Mouse (Mus musculus): ENCODE results near the gene Nacc1. TPM values are rescaled to one million over a fixed set of nuclear protein-coding genes. Genes with fewer than 3 reads are reported as not detected.

The Nacc1 gene
- total and polyA plus RNA-seq, 2 experiments = 5.3 to 32.6 TPM

- peaks cover 9% of the 10 kb centered on the region for H3K4me1 ChIP-seq (ENCODE audit: control insufficient read depth, insufficient read depth, low read length)
- peak overlapping the region; percentile 95 for H3K27ac ChIP-seq (replicated peaks; ENCODE audit: insufficient read depth, low read depth, low read length)
- H3K79me2 ChIP-seq (ENCODE audit: control insufficient read depth, insufficient read depth, low read length) = 0 out of 2 replicates have a peak, but pooled peaks cover 7% of the 10 kb centered on the region
- peak overlapping the region; percentile 61 for H3K4me3 ChIP-seq (ENCODE audit: insufficient read depth, low read depth, low read length)
- no peaks in the 10 kb centered on the region for H3K27me3 ChIP-seq (ENCODE audit: control insufficient read depth, insufficient read depth, low read length)
- H3K9ac ChIP-seq (ENCODE audit: low read depth, low read length) = peak overlapping the region; percentile 74
- no peaks in the 10 kb centered on the region for H3K36me3 ChIP-seq (ENCODE audit: control insufficient read depth, insufficient read depth, low read length)
- WGBS = under 1% methylated on average over 61 of the region's 61 CpGs
- TF ChIP-seq CTCF (IDR thresholded peaks at IDR 0.05; ENCODE audit: low read depth, low read length) (no peak), POLR2A (IDR thresholded peaks at IDR 0.05; ENCODE audit: extremely low read depth, insufficient read depth, low read length) (no peak)
- DNase-seq (ENCODE audit: extremely low read depth, low read depth, low spot score) = no peak
Measured at GRCm38 (mm10) chr8:84661961-84662571, 25.6 kb downstream of the Nacc1 start.

GRCm38 (mm10) chr8:84661458-84661871 lies 26.2 kb downstream of the Nacc1 start:
- WGBS = under 1% methylated on average over 24 of the region's 24 CpGs
- peak overlapping the region; percentile 74 for H3K9ac ChIP-seq (ENCODE audit: low read depth, low read length)
- H3K4me1 ChIP-seq (ENCODE audit: control insufficient read depth, insufficient read depth, low read length) = peaks cover 11% of the 10 kb centered on the region

GRCm38 (mm10) chr8:84660819-84661457 lies 26.7 kb downstream of the Nacc1 start:
- 2% methylated on average over 20 of the region's 20 CpGs for WGBS

More at GRCm38 (mm10) chr8:84661458-84661871, 26.2 kb downstream of the Nacc1 start:
- Histone ChIP-seq H3K79me2 (ENCODE audit: control insufficient read depth, insufficient read depth, low read length) (0 out of 2 replicates have a peak, but pooled peaks cover 7% of the 10 kb centered on the region), H3K27ac (replicated peaks; ENCODE audit: insufficient read depth, low read depth, low read length) (peak overlapping the region; percentile 95), H3K36me3 (ENCODE audit: control insufficient read depth, insufficient read depth, low read length) (no peaks in the 10 kb centered on the region), H3K4me3 (ENCODE audit: insufficient read depth, low read depth, low read length) (peak overlapping the region; percentile 61), H3K27me3 (ENCODE audit: control insufficient read depth, insufficient read depth, low read length) (no peaks in the 10 kb centered on the region)
- peak; percentile 90 for DNase-seq (ENCODE audit: extremely low read depth, low read depth, low spot score)
- TF ChIP-seq CTCF (IDR thresholded peaks at IDR 0.05; ENCODE audit: low read depth, low read length) (no peak), POLR2A (IDR thresholded peaks at IDR 0.05; ENCODE audit: extremely low read depth, insufficient read depth, low read length) (peak; percentile 50; the same call in 1 of the 2 replicates)

GRCm38 (mm10) chr8:84659936-84660818 lies 27.5 kb downstream of the Nacc1 start:
- H3K4me1 ChIP-seq (ENCODE audit: control insufficient read depth, insufficient read depth, low read length) = peaks cover 11% of the 10 kb centered on the region
- no peak for TF ChIP-seq CTCF (IDR thresholded peaks at IDR 0.05; ENCODE audit: low read depth, low read length)
- TF ChIP-seq POLR2A (IDR thresholded peaks at IDR 0.05; ENCODE audit: extremely low read depth, insufficient read depth, low read length) = 0 out of 2 replicates have a peak, but pooled peaks have one; percentile 25
- H3K27ac ChIP-seq (replicated peaks; ENCODE audit: insufficient read depth, low read depth, low read length) = peak overlapping the region; percentile 95

More at GRCm38 (mm10) chr8:84660819-84661457, 26.7 kb downstream of the Nacc1 start:
- Histone ChIP-seq H3K27ac (replicated peaks; ENCODE audit: insufficient read depth, low read depth, low read length) (peak overlapping the region; percentile 95), H3K36me3 (ENCODE audit: control insufficient read depth, insufficient read depth, low read length) (no peaks in the 10 kb centered on the region), H3K9ac (ENCODE audit: low read depth, low read length) (peak overlapping the region; percentile 74), H3K79me2 (ENCODE audit: control insufficient read depth, insufficient read depth, low read length) (0 out of 2 replicates have a peak, but pooled peaks cover 7% of the 10 kb centered on the region), H3K4me3 (ENCODE audit: insufficient read depth, low read depth, low read length) (peak overlapping the region; percentile 61), H3K4me1 (ENCODE audit: control insufficient read depth, insufficient read depth, low read length) (peaks cover 11% of the 10 kb centered on the region), H3K27me3 (ENCODE audit: control insufficient read depth, insufficient read depth, low read length) (no peaks in the 10 kb centered on the region)
- TF ChIP-seq POLR2A (IDR thresholded peaks at IDR 0.05; ENCODE audit: extremely low read depth, insufficient read depth, low read length) (0 out of 2 replicates have a peak, but pooled peaks have one; percentile 11), CTCF (IDR thresholded peaks at IDR 0.05; ENCODE audit: low read depth, low read length) (no peak)
- peak; percentile 76 for DNase-seq (ENCODE audit: extremely low read depth, low read depth, low spot score)

GRCm38 (mm10) chr8:84658951-84659350 lies 28.7 kb downstream of the Nacc1 start:
- Histone ChIP-seq H3K27me3 (ENCODE audit: control insufficient read depth, insufficient read depth, low read length) (no peaks in the 10 kb centered on the region), H3K27ac (replicated peaks; ENCODE audit: insufficient read depth, low read depth, low read length) (no peak overlapping the region), H3K36me3 (ENCODE audit: control insufficient read depth, insufficient read depth, low read length) (no peaks in the 10 kb centered on the region), H3K4me1 (ENCODE audit: control insufficient read depth, insufficient read depth, low read length) (peaks cover 11% of the 10 kb centered on the region), H3K79me2 (ENCODE audit: control insufficient read depth, insufficient read depth, low read length) (0 out of 2 replicates have a peak, but pooled peaks cover 7% of the 10 kb centered on the region), H3K4me3 (ENCODE audit: insufficient read depth, low read depth, low read length) (no peak overlapping the region), H3K9ac (ENCODE audit: low read depth, low read length) (no peak overlapping the region)
- DNase-seq (ENCODE audit: extremely low read depth, low read depth, low spot score) = no peak
- WGBS = 63% methylated on average over 1 of the region's 1 CpGs
- no peak for TF ChIP-seq POLR2A (IDR thresholded peaks at IDR 0.05; ENCODE audit: extremely low read depth, insufficient read depth, low read length)
- no peak for TF ChIP-seq CTCF (IDR thresholded peaks at IDR 0.05; ENCODE audit: low read depth, low read length)

More at GRCm38 (mm10) chr8:84659936-84660818, 27.5 kb downstream of the Nacc1 start:
- Histone ChIP-seq H3K9ac (ENCODE audit: low read depth, low read length) (peak overlapping the region; percentile 74), H3K27me3 (ENCODE audit: control insufficient read depth, insufficient read depth, low read length) (no peaks in the 10 kb centered on the region), H3K36me3 (ENCODE audit: control insufficient read depth, insufficient read depth, low read length) (no peaks in the 10 kb centered on the region), H3K79me2 (ENCODE audit: control insufficient read depth, insufficient read depth, low read length) (0 out of 2 replicates have a peak, but pooled peaks cover 7% of the 10 kb centered on the region), H3K4me3 (ENCODE audit: insufficient read depth, low read depth, low read length) (peak overlapping the region; percentile 61)
- 8% methylated on average over 33 of the region's 33 CpGs for WGBS
- peak; percentile 50 for DNase-seq (ENCODE audit: extremely low read depth, low read depth, low spot score)

Measured in liver, adult 2 months (tissue).